Mouse (Mus musculus) MEL-GATA-1-ER (cell line): ENCODE measurements around the gene Trpm2.
"Not testable (repeated sequence)": the region's sequence is repeated elsewhere in the genome, so short reads cannot be mapped to it uniquely, and the experiment has no call there.

ENCODE experiments used
- DNase-seq: peaks from one replicate; pipeline ENCODE4 v3.0.0-alpha.2; 2012; ENCODE audit warnings: low read depth; ENCODE audit errors: extremely low read depth

The Trpm2 gene

GRCm38 (mm10) chr10:77978351-77979350 is 8.3 kb upstream of the Trpm2 start, which contains the start of gene 1810043G02Rik:
Gene 1810043G02Rik, plus strand, starts transcription at chr10:77978524.
- DNase-seq: peak; percentile 83

GRCm38 (mm10) chr10:77976458-77977150 is 6.2 kb upstream of the Trpm2 start:
- no peak for DNase-seq

- no peak for DNase-seq
Observed at GRCm38 (mm10) chr10:77975653-77976052, 5.3 kb upstream of the Trpm2 start.

GRCm38 (mm10) chr10:77974811-77975210 is 4.4 kb upstream of the Trpm2 start:
- no peak for DNase-seq

GRCm38 (mm10) chr10:77974323-77974722 is 4.0 kb upstream of the Trpm2 start:
- no peak for DNase-seq

- DNase-seq: peak; percentile 73
Observed at GRCm38 (mm10) chr10:77971709-77972553, 1.6 kb upstream of the Trpm2 start.

GRCm38 (mm10) chr10:77971191-77971590 is 828 bp upstream of the Trpm2 start:
- peak; percentile 71 for DNase-seq

GRCm38 (mm10) chr10:77969973-77970325 is 414 bp downstream of the Trpm2 start:
- no peak for DNase-seq

GRCm38 (mm10) chr10:77969274-77969972 is 940 bp downstream of the Trpm2 start:
- no peak for DNase-seq

GRCm38 (mm10) chr10:77963971-77964370 is 6.4 kb downstream of the Trpm2 start:
- no peak for DNase-seq

- DNase-seq: no peak
Observed at GRCm38 (mm10) chr10:77962725-77963124, 7.6 kb downstream of the Trpm2 start.

GRCm38 (mm10) chr10:77950468-77950867 is 19.9 kb downstream of the Trpm2 start:
- DNase-seq: not testable (repeated sequence)

- peak; percentile 43 for DNase-seq
Observed at GRCm38 (mm10) chr10:77939685-77940084, 30.7 kb downstream of the Trpm2 start.

GRCm38 (mm10) chr10:77927375-77927774 is 43.0 kb downstream of the Trpm2 start:
- DNase-seq: no peak

- DNase-seq: no peak
Observed at GRCm38 (mm10) chr10:77926140-77926539, 44.2 kb downstream of the Trpm2 start.

- no peak for DNase-seq
Observed at GRCm38 (mm10) chr10:77922681-77923080, 47.7 kb downstream of the Trpm2 start.

- no peak for DNase-seq
Observed at GRCm38 (mm10) chr10:77921009-77921408, 49.4 kb downstream of the Trpm2 start.

- DNase-seq: peak; percentile 27
Observed at GRCm38 (mm10) chr10:77916636-77917335, 53.6 kb downstream of the Trpm2 start.

GRCm38 (mm10) chr10:77913292-77913691 is 57.1 kb downstream of the Trpm2 start:
- DNase-seq: no peak

GRCm38 (mm10) chr10:77912605-77913004 is 57.8 kb downstream of the Trpm2 start:
- DNase-seq: no peak
